Mouse (Mus musculus): ENCODE measurements around the gene Pdia4.
A peak's percentile ranks its signal among the peaks of the same experiment; 100 is the strongest.
"Not testable (repeated sequence)": the region's sequence is repeated elsewhere in the genome, so short reads cannot be mapped to it uniquely, and the experiment has no call there.

Pdia4 gene

DNA sequence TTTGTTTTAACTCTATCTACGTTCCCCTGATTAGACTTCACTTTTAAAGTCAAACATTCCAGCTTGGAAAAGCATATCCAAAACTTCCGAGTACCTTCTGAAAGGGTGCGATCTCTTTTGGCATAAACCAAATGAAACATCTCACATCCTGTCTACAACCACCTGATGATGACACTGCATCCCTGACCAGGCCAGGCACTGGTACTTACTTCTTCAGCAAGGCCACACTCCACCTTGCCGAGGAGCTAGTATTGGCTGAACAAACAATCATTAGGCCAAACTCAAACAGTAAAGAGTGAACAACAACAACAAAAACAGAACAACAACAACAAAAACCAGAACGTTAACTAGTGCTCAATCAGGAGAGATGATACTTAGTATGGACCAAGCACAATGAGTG lies 1.9 kb downstream of the Pdia4 start:
- no peak for DNase-seq (ENCODE audit: low read depth, low spot score)

DNA sequence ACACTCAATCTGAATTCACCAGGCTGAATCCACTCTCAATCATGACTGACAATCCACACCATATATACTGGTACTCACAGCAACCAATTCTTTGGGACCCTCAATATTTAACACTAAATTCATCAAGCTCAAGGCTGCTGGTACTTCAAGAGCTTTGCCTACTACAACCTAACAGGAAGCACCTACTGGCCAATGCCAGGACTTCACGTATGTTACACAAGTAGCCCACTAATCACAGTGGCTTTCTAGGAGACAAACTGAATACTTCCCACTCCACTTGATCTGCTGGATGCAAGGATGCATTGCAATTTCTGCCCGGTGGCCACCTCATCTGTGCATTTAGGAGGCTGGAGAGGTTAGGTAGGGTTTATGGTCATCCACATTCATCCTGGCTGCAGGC lies 3.0 kb downstream of the Pdia4 start:
- peak; percentile 41 for DNase-seq (ENCODE audit: low read depth, low spot score)

DNA sequence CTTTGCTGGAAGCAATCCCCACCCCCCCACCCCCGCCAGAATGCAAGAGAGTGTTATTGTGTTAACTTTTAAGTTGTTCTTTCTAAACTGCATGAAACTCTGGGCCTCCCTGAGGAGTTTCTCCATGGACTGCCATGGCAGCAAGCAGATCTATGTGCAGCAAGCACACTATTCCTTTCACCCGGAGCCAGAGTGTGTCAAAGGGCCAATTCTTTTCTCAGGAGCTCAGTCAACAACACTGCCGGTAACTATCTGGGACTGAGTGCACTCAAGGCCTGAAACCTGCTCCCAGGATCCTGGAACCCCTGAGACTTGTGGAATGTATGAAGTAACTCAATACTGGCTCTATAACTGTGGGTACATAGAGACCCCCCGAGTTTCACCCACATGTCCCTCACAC lies 4.2 kb downstream of the Pdia4 start:
- DNase-seq (ENCODE audit: low read depth, low spot score) = no peak

DNA sequence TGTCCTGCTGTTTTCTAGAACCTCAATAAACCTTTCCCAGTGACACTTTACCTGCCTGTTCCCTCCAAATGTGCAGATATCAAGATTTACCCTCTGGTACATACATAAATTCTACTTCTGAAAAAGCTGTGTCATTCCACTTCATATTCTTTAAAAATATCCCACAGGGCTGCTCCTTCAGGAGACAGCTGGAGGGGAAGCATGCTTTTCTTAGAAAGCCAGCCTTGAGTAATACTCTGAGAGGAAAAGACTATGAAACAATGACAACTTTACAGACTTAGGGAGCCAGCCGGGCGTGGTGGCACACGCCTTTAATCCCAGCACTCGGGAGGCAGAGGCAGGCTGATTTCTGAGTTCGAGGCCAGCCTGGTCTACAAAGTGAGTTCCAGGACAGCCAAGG lies 4.7 kb downstream of the Pdia4 start:
- no peak for DNase-seq (ENCODE audit: low read depth, low spot score)

DNA sequence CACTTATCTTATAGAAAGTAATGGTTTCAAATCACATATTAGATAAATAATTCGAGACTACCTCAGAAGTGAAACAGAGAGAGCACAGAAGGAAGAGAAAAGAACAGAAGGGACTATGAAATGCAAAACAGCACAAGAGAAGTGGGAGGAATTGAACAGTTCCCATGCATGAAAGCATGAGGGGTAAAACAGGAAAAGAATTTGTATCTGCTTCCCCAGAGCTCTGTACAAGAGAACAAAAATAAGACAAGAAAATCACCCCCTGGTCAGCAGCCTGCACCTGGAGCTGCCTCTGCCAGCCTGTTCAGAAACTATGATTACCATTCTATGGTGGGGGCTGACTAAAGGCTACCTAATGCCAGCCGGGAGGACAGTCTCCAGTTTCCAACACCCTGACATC lies 5.8 kb downstream of the Pdia4 start:
- DNase-seq (ENCODE audit: low read depth, low spot score) = no peak

DNA sequence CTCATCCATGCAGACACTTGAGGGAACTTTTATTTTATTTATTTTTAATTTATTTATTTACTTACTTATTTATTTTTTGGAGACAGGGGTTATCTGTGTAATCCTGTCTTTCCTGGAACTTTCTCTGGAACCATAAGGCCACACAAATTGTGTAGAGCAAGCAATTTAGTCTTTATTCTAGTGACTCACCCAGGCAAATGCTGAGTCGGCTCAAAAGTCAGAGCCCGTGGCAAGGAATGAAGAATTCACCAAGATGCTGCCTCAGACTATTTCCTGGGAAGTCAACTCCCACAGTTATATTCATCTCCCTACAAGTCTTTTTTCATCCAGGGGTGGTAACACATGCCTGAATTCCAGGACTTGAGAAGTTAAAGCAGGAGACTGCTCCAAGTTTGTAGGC lies 7.7 kb downstream of the Pdia4 start:
- DNase-seq (ENCODE audit: low read depth, low spot score) = no peak

DNA sequence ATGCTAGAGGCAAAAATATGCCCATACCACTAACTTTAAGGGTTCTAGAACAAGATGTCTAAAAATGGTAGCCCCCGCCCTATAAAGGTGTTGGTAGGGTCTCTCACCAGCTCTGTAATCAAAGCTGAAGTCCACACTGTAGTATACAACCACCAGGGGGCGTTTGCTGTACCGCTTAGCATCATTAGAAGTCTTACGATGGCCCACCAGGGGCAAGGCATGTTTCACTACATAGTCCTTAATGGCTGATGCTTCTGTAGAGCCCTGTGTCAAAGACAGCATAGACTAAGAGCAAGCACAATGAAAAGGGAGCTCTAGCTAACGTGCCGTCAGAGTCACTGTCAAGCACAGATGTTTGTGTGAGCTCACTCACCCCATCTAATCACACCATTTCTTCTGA lies 14.2 kb downstream of the Pdia4 start:
- peak; percentile 92 for DNase-seq (ENCODE audit: low read depth, low spot score)

DNA sequence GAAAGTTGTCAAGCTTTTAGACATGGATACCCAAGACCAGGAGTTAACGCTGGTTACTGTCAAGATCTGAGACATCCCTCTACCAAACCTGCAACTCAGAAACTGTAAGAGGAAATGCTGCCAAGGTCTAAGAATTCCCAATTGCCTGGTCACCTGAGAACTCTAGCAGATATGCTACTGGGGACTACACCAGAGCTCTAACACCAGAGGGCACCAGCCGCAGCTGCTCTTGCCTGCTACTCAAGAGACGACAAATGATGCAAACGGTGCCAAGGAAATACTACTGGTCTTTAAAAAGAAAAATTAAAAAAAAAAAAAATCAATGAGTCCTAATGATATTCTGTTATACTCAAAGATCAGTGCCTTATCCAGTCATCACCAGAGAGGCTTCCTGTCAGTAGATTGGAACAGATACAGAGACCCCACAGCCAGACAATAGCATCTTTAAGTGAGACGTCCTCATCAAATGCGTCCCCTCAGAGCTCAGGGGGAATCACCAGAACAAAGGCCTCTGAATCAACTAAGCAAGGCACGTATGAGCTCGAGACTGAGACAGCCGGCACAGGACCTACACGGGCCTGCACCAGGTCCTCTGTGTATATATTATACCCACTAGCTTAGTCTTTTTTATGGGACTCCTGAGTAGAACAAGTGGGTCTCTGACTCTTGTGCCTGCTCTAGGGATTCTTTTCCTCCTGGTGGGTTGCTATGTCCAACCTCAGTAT lies 19.0 kb downstream of the Pdia4 start:
- peak; percentile 49 for DNase-seq (ENCODE audit: low read depth, low spot score)

DNA sequence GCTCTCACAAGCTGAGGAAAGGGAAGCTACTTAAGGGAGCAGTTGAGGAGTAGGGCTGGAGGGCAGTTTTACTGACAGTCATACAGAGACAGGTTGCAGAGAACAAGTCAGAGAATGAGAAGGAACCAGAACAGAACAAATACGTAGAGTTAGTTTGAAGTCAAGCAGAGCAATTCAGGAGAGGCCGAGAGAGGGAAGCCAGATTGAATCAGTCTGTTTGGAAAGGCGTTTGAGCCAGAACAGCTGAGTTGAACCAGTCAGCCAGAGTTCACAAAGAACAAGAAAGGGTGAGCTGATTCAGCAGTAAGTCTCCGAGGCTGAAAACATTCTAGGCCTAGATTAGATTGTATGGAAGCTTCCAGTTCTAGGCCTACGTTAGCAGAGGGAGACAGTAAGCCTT lies 19.9 kb downstream of the Pdia4 start:
- no peak for DNase-seq (ENCODE audit: low read depth, low spot score)

DNA sequence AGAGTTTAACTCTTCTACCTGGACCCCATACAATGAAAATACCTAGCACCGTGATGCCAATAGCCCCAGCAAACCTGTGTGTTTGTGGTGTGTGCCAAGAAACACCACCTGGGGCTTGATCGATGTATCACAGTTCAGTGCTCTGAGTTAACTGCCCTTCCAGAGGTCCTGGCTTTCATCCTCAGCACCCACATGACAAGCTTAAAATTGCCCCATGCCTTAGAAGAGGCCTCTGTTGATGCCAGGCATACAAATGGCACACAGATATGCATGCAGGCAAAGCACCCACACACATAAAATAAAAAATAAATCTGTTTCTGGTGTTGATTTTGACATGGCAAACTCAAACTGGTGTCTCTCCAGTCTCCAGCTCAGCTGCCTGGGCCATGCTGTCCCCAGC lies 20.7 kb downstream of the Pdia4 start:
- DNase-seq (ENCODE audit: low read depth, low spot score) = no peak

DNA sequence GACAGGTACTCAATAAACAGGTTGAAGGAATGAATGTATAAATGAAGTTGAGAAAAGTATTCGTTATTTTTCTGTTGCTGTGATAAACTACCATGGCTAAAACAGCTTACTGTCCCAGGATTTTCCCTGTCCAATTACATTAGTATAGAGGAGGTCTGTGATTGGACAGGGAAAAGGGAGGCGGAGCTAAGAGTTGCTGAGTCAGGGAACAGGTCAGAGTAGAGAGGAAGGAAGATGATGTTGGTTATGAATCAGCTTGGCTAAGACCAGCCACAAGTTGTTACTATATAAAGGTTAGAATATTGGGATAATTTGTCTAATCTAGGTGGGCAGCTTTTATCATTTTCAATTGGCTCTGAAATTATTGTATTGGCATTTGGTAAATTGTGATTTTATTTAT lies 22.5 kb downstream of the Pdia4 start:
- peak; percentile 85 for DNase-seq (ENCODE audit: low read depth, low spot score)

DNA sequence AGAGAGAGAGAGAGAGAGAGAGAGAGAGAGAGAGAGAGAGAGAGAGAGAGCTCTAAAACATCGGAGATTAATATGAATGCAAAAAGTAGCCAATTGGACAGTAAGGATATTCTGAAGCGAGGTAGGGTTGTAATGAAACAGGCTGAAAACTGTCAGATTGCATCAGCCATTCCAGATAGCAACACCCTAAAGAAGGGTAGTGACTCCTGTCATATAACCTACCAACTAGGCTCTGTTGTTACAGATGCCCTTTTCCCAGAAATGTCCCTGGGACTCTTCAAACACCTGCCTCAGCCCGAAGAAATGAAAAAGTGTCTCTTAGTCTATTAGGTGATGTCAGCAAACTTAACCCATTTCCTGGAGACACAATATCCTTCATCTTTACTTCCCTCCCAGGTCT lies 24.4 kb downstream of the Pdia4 start:
- DNase-seq (ENCODE audit: low read depth, low spot score) = no peak

DNA sequence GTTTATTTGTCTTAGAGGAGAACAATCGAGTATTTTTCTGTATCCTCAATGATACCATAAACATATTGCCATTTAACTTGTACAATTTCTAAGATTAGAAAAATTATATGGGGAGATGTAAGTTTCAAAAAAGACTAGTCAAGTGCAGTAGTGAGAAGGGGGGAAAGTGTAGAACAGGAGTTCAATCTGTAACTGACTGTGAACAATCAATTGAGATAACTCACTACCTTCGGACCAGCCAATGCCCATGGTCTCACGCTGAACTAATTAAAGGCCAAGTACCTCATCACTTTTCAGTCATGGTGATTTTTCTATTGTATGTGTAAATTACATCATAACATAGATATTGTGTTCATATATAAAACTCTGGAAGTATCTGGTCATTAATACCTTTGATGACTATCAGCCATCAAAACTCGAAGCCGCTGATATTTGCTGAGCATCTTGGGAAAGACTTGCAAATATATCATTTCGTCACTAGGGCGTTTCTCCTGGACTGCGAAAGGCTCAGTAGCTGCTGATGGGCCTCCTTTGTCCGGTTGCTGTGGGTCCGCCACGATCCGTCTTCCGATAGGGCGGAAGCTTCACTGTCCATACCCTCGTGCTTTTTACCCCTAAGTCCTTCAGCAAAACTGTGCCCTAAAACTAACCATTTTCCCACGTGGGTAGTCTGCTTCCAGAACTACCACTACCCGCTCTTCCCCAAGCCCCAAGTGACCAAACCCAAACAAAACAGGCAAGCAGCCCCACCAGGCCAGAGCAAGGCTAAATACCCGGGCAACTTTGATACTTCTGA lies 25.1 kb downstream of the Pdia4 start:
- peak; percentile 91 for DNase-seq (ENCODE audit: low read depth, low spot score)

DNA sequence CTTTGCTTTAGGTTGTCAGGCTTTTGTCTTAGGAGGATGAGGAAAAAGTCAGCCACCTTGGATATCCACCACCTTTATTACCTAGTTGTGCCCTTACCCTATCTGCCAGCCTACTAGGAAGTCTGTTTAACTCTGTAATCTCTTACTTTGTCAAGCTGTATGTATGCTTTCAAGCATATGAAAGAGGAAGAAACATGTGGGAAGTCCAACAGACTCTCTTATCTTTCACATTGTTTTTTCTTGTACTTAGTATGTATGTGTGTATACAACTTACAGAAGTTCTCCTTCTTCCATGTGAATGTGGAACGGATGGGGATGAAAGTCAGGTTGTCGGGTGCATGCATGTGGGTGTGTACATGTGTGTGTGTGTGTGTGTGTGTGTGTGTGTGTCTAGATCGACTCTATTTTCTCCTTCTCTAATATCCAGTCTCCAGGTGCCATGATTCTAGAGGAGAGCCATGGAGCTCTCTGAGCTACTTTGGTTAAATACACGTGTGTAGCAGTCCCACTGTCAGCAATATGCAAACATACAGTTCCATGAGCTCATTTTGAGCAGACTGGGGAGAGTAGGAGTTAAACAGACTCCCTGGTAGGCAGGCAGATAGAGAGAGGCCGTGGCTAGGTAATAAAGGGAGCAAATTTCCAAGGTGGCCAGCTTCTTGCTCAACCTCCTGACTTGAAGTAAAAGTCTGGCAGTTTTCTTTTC lies 28.4 kb downstream of the Pdia4 start:
- no peak for DNase-seq (ENCODE audit: low read depth, low spot score)

DNA sequence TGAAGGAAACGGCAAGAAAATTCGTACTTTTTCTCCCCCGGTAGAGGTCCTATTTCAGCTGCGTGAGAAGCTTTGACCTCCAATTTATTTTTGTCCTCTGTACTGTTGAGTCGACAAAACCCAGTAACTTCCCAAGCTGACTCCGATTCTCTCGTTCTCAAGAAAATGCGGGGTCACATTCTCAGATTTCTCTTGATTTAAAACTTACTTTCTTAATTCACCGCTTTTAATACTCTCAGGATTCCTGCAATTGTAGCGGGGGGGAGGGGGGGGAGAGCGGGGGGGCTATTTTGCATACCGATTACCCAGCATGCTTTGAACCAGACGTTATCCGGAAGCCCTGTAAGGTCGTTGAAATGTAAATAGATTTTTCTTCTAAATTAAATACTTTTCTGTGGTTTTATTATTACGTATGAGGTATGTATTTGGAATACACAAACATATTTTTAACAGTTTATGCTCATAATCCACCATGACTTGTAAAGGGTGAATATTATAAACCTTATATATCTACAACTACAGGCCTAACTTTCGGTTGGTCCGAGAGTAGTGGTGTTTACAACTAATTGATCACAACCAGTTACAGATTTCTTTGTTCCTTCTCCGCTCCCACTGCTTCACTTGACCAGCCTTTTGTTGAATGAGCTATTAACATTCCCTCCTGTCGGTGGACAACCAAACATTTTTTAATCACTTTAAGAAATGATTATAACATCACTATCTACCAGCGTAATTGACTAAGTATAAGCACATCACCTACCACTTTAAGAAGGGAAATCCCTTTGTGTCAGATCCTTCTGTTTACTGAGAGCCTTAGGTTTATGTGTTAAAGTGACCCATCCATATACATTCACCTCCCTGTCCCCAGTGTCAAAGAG lies 31.9 kb downstream of the Pdia4 start:
- DNase-seq (ENCODE audit: low read depth, low spot score) = peak; percentile 85

DNA sequence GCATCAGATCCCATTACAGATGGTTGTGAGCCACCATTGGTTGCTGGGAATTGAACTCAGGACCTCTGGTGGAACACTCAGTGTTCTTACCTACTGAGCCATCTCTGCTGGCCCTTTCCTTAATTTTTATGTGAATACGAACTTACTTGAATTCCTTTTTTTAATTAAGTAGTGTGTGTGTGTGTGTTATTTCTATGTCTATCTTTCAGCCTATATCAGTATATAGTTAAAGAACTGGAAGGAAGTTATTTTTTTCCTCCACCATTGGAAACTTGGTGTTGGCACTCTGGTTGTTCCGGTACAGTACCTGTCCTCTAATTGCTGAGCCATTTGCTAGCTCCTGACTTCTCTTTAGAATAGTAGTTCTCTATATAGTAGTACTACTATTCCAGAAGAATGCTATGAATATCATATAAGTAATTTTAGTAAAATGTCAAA lies 32.6 kb downstream of the Pdia4 start:
- peak; percentile 26 for DNase-seq (ENCODE audit: low read depth, low spot score)

DNA sequence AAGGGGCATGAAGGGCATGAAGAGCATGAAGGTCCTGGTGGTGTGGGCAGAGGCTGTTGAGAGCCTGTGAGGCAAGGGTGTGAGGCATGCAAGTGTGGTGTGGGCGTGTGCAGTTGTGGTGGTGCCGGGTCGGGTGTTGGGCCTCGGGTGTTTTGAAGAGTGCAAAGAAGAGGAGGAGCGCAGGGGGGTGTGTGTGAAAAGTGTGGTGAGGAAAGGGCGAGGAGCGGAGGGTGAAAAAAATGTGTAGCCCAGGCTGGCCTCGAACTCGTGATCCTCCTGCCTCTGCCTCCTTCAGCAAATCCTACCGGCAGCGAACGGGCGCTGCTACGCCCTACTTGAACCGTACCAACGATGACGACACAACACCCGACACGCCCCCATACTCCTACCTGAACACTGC lies 41.5 kb downstream of the Pdia4 start:
- DNase-seq (ENCODE audit: low read depth, low spot score) = peak; percentile 25

DNA sequence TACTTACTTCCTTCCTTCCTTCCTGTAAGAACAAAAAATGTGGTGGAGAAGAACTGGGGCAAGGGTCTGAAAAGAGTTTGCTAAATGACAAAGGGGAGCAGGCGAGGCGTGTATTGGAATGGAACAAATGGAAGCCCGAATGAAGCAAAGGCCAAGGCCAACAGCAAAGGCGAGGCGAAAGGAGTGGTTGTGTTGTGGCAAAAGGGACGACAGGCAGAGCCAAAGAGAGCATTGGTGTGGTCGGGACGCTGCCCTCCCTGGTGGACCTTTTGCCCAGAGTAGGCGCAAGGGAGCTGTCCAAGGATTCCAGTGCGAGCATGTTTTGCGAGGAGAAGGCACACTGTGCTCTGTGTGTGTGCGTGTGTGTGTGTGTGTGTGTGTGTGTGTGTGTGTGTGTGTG lies 42.1 kb downstream of the Pdia4 start:
- DNase-seq (ENCODE audit: low read depth, low spot score) = not testable (repeated sequence)

DNA sequence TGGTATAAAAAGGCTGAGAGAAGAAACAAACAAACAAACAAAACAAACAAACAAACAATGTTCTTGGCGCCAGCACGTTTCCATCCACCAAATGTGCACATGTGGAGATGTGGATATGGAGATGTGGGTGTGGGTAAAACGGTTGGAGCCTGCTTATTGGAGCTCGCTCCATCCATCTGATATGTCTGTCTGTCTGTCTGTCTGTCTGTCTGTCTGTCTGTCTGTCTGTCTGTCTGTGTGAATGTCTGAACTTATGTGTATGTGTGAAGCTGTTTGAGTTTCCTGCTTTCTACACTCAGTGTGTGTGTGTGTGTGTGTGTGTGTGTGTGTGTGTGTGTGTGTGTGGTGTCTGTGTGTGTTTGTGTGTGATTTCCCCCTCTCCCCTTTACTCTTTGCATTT lies 43.4 kb downstream of the Pdia4 start:
- DNase-seq (ENCODE audit: low read depth, low spot score) = not testable (repeated sequence)

DNA sequence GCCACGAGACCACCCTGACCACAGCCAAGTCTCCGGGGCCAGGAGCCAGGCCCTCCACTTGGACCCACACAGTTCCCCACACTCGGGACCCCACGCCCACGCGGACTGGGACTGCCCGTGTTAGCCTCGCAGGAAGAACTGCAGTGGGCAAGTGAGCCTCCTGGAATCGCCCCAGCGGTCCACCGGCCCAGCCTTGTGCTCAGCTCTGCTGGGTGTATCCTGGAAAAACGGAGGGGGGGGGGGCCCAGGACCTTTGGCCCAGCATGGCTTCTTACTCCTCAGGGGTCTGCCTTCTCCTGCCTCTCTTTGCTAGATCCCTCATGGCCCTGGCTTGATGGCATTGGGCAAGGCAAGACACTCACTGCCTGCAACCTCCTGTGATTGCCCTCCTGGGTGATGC lies 44.7 kb downstream of the Pdia4 start:
- not testable (repeated sequence) for DNase-seq (ENCODE audit: low read depth, low spot score)

DNA sequence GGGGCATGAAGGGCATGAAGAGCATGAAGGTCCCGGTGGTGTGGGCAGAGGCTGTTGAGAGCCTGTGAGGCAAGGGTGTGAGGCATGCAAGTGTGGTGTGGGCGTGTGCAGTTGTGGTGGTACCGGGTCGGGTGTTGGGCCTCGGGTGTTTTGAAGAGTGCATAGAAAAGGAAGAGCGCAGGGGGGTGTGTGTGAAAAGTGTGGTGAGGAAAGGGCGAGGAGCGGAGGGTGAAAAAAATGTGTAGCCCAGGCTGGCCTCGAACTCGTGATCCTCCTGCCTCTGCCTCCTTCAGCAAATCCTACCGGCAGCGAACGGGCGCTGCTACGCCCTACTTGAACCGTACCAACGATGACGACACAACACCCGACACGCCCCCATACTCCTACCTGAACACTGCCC lies 45.9 kb downstream of the Pdia4 start:
- DNase-seq (ENCODE audit: low read depth, low spot score) = not testable (repeated sequence)

DNA sequence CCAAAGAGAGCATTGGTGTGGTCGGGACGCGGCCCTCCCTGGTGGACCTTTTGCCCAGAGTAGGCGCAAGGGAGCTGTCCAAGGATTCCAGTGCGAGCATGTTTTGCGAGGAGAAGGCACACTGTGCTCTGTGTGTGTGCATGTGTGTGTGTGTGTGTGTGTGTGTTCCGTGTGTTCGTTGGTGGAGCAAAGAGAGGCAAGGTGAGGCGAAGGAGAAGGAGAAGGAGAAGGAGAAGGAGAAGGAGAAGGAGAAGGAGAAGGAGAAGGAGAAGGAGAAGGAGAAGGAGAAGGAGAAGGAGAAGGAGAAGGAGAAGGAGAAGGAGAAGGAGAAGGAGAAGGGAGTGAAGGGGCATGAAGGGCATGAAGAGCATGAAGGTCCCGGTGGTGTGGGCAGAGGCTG lies 50.5 kb downstream of the Pdia4 start:
- not testable (repeated sequence) for DNase-seq (ENCODE audit: low read depth, low spot score)

All from R1 (cell line).